Mouse (Mus musculus) embryonic facial prominence, embryonic 11.5 days (tissue): ENCODE results near the gene Reps1. TPM values are rescaled to one million over a fixed set of nuclear protein-coding genes. Genes with fewer than 3 reads are reported as not detected.

ENCODE experiments used
- polyA plus RNA-seq: library from polyadenylated mRNA; unstranded; fragments of >200 nt; fragmentation: Nextera tagmentation; extraction: Ambion mirVana; gene quantifications from 2 replicates; pipeline ENCODE4 v1.2.1, GENCODE M21; 2014

Gene Reps1
- polyA plus RNA-seq, 1 experiment from 2014 or later, result 41.2 TPM

Other genes with a start within 250 kb of the Reps1 start
- 4.3 and 4.7 TPM in 2 replicates for gene Heca, start 107.8 kb upstream of the Reps1 start, polyA plus RNA-seq
- 188 and 208 TPM in 2 replicates for gene Abracl, start 32.6 kb upstream of the Reps1 start, polyA plus RNA-seq
- 0.29 and 0.87 TPM in 2 replicates for gene Ect2l, start 155.0 kb downstream of the Reps1 start, polyA plus RNA-seq
- 10.3 and 10.8 TPM in 2 replicates for gene Ccdc28a, start 179.1 kb downstream of the Reps1 start, polyA plus RNA-seq